Mouse (Mus musculus) intestine, embryonic 16.5 days (tissue): ENCODE measurements around the gene Gm17349. TPM values are rescaled to one million over a fixed set of nuclear protein-coding genes. Genes with fewer than 3 reads are reported as not detected.

ENCODE experiments used
- ATAC-seq: fragments of 200-750 bp; cut with Nextera tagmentation; 2 replicates; pipeline ENCODE4 v1.8.0; 2017; ENCODE audit warnings: moderate TSS enrichment, moderate library complexity
- H3K27ac ChIP-seq: fragments of 300-500 bp; sonication (generic); 2 replicates; pipeline ENCODE4 v1.5.1; 2014; ENCODE audit warnings: mild to moderate bottlenecking, low read length
- H3K27me3 ChIP-seq: fragments of 300-500 bp; sonication (generic); replicated peaks from 2 replicates; pipeline ENCODE4 v1.6.1; 2014; ENCODE audit warnings: low read length, control low read depth, mixed read lengths; ENCODE audit not compliant: control insufficient read depth, insufficient read depth
- H3K36me3 ChIP-seq: fragments of 300-500 bp; sonication (generic); 2 replicates; pipeline ENCODE4 v1.6.1; 2014; ENCODE audit warnings: low read length, control low read depth; ENCODE audit not compliant: control insufficient read depth, insufficient read depth
- H3K4me1 ChIP-seq: fragments of 300-500 bp; sonication (generic); 2 replicates; pipeline ENCODE4 v1.6.1; 2014; ENCODE audit warnings: low read length, control low read depth, mixed read lengths; ENCODE audit not compliant: control insufficient read depth, insufficient read depth
- H3K4me2 ChIP-seq: fragments of 300-500 bp; sonication (generic); 2 replicates; pipeline ENCODE4 v1.6.1; 2014; ENCODE audit warnings: low read depth, low read length, control low read depth
- H3K4me3 ChIP-seq: fragments of 300-500 bp; sonication (generic); 2 replicates; pipeline ENCODE4 v1.5.1; 2014; ENCODE audit warnings: mild to moderate bottlenecking, low read length
- H3K9ac ChIP-seq: fragments of 300-500 bp; sonication (generic); 2 replicates; pipeline ENCODE4 v1.6.1; 2014; ENCODE audit warnings: low read depth, low read length
- H3K9me3 ChIP-seq: fragments of 300-500 bp; sonication (generic); 2 replicates; pipeline ENCODE4 v1.6.1; 2016; ENCODE audit warnings: low read length, control low read depth; ENCODE audit not compliant: control insufficient read depth
- WGBS: fragments of 180-500 bp; shearing (Covaris S2); extraction: QIAGEN DNeasy Blood & Tissue Kit; methylation state at CpG from one replicate; pipeline ENCODE4 v1.1.7; 2014; 5-methylcytosine and 5-hydroxymethylcytosine counted together
- polyA plus RNA-seq: library from polyadenylated mRNA; unstranded; fragments of >200 nt; fragmentation: Nextera tagmentation; extraction: Ambion mirVana; gene quantifications from 2 replicates; pipeline ENCODE4 v1.2.1, GENCODE M21; 2015

Gene Gm17349
- polyA plus RNA-seq, 1 experiment from 2014 or later = not detected

- 44% methylated on average over 9 of the region's 9 CpGs for WGBS
- ATAC-seq = no peak
Measured at GRCm38 (mm10) chr15:99691976-99692375, 13.3 kb downstream of the Gm17349 start.

DNA sequence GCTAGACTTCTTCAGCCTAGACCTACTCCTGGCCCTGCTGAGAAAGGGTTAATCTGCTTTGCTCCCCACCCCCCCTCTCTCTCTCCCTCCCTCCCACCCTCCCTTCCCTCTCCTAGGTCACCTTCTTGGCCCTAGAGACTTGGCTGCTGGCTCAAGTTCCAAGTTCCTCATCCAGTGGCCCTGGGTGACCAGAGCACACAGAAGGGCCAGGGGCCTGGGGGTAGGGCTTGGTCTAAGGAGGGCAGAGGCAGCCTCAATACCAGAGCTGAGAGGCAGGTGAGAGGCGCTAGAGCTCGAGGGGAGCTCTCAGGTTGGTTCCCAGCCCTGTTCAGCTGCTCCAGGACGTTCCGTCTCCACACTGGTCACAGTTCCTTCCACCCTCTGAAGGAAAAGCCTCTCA, 14.4 kb downstream of the Gm17349 start:
- Histone ChIP-seq H3K36me3 (no peaks in the 10 kb centered on the region), H3K9ac (no peak overlapping the region), H3K4me3 (no peak overlapping the region), H3K4me1 (no peaks in the 10 kb centered on the region), H3K27ac (no peak overlapping the region), H3K27me3 (peaks cover 7% of the 10 kb centered on the region), H3K4me2 (no peak overlapping the region), H3K9me3 (no peaks in the 10 kb centered on the region)
- ATAC-seq = no peak
- 23% methylated on average over 4 of the region's 4 CpGs for WGBS

More at GRCm38 (mm10) chr15:99691976-99692375, 13.3 kb downstream of the Gm17349 start:
- no peak overlapping the region for H3K4me3 ChIP-seq
- peaks cover 7% of the 10 kb centered on the region for H3K27me3 ChIP-seq
- no peaks in the 10 kb centered on the region for H3K9me3 ChIP-seq
- H3K4me2 ChIP-seq = no peak overlapping the region
- no peak overlapping the region for H3K27ac ChIP-seq
- H3K36me3 ChIP-seq = no peaks in the 10 kb centered on the region
- no peak overlapping the region for H3K9ac ChIP-seq
- H3K4me1 ChIP-seq = no peaks in the 10 kb centered on the region

DNA sequence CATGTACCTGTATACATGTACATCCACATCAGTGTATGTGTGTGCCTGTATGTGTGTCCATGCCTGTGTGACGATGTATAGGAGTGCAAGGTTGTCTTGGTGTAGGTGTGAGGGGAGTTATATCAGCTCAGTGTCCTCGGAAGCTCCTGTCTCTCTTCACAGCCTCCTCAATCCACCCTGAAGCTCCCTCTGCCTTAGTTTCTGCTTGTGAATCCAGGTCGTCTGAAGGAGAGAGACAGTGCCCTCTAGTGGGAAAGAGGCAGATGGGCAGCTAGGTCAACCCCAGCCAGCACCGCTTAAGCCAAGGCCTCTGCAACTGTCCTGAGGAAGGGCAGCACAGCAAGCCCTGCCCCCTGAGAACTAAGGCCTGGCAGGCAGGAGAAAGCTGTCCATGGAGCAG, 16.6 kb downstream of the Gm17349 start:
- WGBS = 2% methylated on average over 4 of the region's 4 CpGs
- H3K4me3 ChIP-seq = no peak overlapping the region
- peak; percentile 56 for ATAC-seq
- no peaks in the 10 kb centered on the region for H3K36me3 ChIP-seq
- H3K9ac ChIP-seq = 0 out of 2 replicates have a peak overlapping the region, but pooled peaks have one; percentile 38
- H3K4me2 ChIP-seq = no peak overlapping the region
- H3K4me1 ChIP-seq = no peaks in the 10 kb centered on the region
- peaks cover 7% of the 10 kb centered on the region for H3K27me3 ChIP-seq
- no peaks in the 10 kb centered on the region for H3K9me3 ChIP-seq
- no peak overlapping the region for H3K27ac ChIP-seq

DNA sequence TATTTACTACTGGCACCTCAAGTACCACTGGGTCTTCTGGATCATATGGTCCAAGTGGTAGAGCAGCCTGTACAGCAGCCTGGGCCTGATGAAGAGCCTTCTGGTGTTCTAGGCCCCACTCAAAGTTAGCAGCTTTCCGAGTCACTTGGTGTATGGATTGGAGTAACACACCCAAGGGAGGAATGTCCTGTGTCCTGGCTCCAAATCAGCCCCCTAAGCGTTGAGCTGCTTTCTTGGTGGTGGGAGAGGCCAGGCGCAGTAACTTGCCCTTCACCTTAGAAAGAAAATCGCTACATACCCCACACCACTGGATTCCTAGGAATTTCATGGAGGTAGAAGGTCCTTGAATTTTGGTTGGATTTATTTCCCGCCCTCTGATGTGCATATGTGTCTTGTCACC, 21.1 kb downstream of the Gm17349 start:
- Histone ChIP-seq H3K27me3 (no peaks in the 10 kb centered on the region), H3K4me3 (no peak overlapping the region), H3K4me2 (no peak overlapping the region), H3K27ac (no peak overlapping the region), H3K9me3 (no peaks in the 10 kb centered on the region), H3K9ac (no peak overlapping the region), H3K36me3 (no peaks in the 10 kb centered on the region), H3K4me1 (no peaks in the 10 kb centered on the region)
- 92% methylated on average over 5 of the region's 5 CpGs for WGBS
- no peak for ATAC-seq

DNA sequence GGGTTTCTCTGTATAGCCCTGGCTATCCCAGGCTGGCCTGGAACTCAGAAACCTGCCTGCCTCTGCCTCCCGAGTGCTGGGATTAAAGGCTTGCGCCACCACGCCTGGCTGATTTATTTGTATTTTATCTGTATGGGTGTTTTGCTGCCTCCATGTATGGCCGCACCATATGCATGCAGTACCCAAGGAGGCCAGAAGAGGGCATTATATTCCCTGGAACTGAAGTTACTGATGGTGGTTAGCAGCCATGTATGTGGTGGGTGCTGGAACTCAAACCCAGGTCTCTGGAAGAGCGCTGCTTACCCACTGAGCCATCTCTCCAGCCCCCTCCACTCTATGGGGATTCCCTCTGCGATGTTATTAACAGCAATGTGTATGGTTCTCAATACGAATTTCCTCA, 22.4 kb downstream of the Gm17349 start:
- Histone ChIP-seq H3K9me3 (no peaks in the 10 kb centered on the region), H3K4me2 (no peak overlapping the region), H3K4me1 (0 out of 2 replicates have a peak, but pooled peaks cover 2% of the 10 kb centered on the region), H3K27ac (no peak overlapping the region), H3K4me3 (no peak overlapping the region), H3K27me3 (no peaks in the 10 kb centered on the region), H3K9ac (no peak overlapping the region), H3K36me3 (no peaks in the 10 kb centered on the region)
- no peak for ATAC-seq
- WGBS = 87% methylated on average over 7 of the region's 7 CpGs

- no peak overlapping the region for H3K9ac ChIP-seq
- H3K27me3 ChIP-seq = no peaks in the 10 kb centered on the region
- no peak for ATAC-seq
- no peaks in the 10 kb centered on the region for H3K36me3 ChIP-seq
- H3K4me3 ChIP-seq = no peak overlapping the region
- H3K27ac ChIP-seq = no peak overlapping the region
- H3K4me1 ChIP-seq = 0 out of 2 replicates have a peak, but pooled peaks cover 2% of the 10 kb centered on the region
- no peaks in the 10 kb centered on the region for H3K9me3 ChIP-seq
- WGBS = 66% methylated on average over 7 of the region's 7 CpGs
- no peak overlapping the region for H3K4me2 ChIP-seq
Measured at GRCm38 (mm10) chr15:99679008-99679407, 26.3 kb downstream of the Gm17349 start.

GRCm38 (mm10) chr15:99678063-99678800, 27.1 kb downstream of the Gm17349 start:
- Histone ChIP-seq H3K4me3 (no peak overlapping the region), H3K4me1 (0 out of 2 replicates have a peak, but pooled peaks cover 2% of the 10 kb centered on the region), H3K27me3 (peaks cover 3% of the 10 kb centered on the region; the same call in 1 of the 2 replicates), H3K9ac (no peak overlapping the region), H3K27ac (no peak overlapping the region), H3K36me3 (no peaks in the 10 kb centered on the region), H3K4me2 (no peak overlapping the region), H3K9me3 (no peaks in the 10 kb centered on the region)
- 0 out of 2 replicates have a peak, but pooled peaks have one; percentile 50 for ATAC-seq
- 12% methylated on average over 13 of the region's 13 CpGs for WGBS

DNA sequence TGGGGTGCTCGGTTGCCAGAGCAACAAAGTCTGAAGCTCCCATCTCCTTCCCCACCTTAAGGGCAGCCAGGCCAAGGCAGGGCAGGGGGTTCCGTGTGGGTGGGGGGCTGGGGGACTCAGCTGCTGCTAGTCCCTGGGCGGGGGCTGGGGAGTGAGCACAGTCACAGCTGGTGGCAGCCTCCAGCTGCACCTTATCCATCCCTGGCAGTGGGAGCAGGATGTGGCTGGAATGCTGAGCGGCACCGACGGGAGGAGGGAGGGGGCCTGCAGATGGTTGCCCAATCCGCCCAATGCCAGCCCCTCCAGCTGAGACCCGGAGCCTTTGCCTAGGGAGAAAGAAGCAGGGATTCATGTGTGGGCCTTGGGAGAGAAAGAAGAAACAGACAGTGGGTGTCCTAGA, 28.2 kb downstream of the Gm17349 start:
- no peak overlapping the region for H3K27ac ChIP-seq
- H3K4me3 ChIP-seq = no peak overlapping the region
- 0 out of 2 replicates have a peak, but pooled peaks cover 2% of the 10 kb centered on the region for H3K4me1 ChIP-seq
- H3K4me2 ChIP-seq = no peak overlapping the region
- ATAC-seq = no peak
- WGBS = 42% methylated on average over 8 of the region's 8 CpGs
- no peaks in the 10 kb centered on the region for H3K36me3 ChIP-seq
- H3K27me3 ChIP-seq = peaks cover 9% of the 10 kb centered on the region
- H3K9ac ChIP-seq = no peak overlapping the region
- H3K9me3 ChIP-seq = no peaks in the 10 kb centered on the region

- no peaks in the 10 kb centered on the region for H3K36me3 ChIP-seq
- H3K4me1 ChIP-seq = peaks cover 12% of the 10 kb centered on the region
- H3K27me3 ChIP-seq = peaks cover 27% of the 10 kb centered on the region
- WGBS = 80% methylated on average over 3 of the region's 3 CpGs
- H3K9me3 ChIP-seq = no peaks in the 10 kb centered on the region
- H3K4me2 ChIP-seq = no peak overlapping the region
- H3K4me3 ChIP-seq = no peak overlapping the region
- H3K9ac ChIP-seq = no peak overlapping the region
- no peak for ATAC-seq
- H3K27ac ChIP-seq = no peak overlapping the region
Measured at GRCm38 (mm10) chr15:99674866-99675265, 30.4 kb downstream of the Gm17349 start.
